Comparison of ENCODE assay signal across 8 mouse cellular contexts in genomic region chr4:137844656-137845055, GRCm38 (mm10). TPM values are rescaled to one million over a fixed set of nuclear protein-coding genes. Genes with fewer than 3 reads are reported as not detected.
DNase-seq lines count a peak whose midpoint lies in the region; ATAC-seq and TF ChIP-seq lines count a peak whose summit lies in the region.

No protein-coding gene starts in this region.

- no peaks in the 10 kb centered on the region for H3K36me3 ChIP-seq in kidney, embryonic 15.5 days
- H3K36me3 ChIP-seq in hindbrain, embryonic 16.5 days (ENCODE audit: control insufficient read depth, insufficient read depth, low read length), result no peaks in the 10 kb centered on the region
- H3K36me3 ChIP-seq in limb, embryonic 14.5 days (ENCODE audit: control insufficient read depth, insufficient read depth, low read length), result no peaks in the 10 kb centered on the region
- no peaks in the 10 kb centered on the region for H3K36me3 ChIP-seq in neural tube, embryonic 13.5 days

- 21% methylated on average over 11 of the region's 11 CpGs for WGBS in kidney, embryonic 15.5 days
- WGBS in hindbrain, embryonic 16.5 days, result 20% methylated on average over 11 of the region's 11 CpGs
- 17% methylated on average over 11 of the region's 11 CpGs for WGBS in limb, embryonic 14.5 days
- WGBS in neural tube, embryonic 13.5 days, result 20% methylated on average over 11 of the region's 11 CpGs

- no peak for TF ChIP-seq POLR2A in limb, embryonic 14.5 days (IDR thresholded peaks at IDR 0.05; ENCODE audit: borderline replicate concordance, extremely low read depth, insufficient read depth, insufficient read length)

- H3K4me3 ChIP-seq in kidney, embryonic 15.5 days (replicated peaks), result no peak overlapping the region
- H3K4me3 ChIP-seq in hindbrain, embryonic 16.5 days (ENCODE audit: low read length), result no peak overlapping the region
- H3K4me3 ChIP-seq in limb, embryonic 14.5 days (replicated peaks; ENCODE audit: low read length), result no peak overlapping the region
- no peak overlapping the region for H3K4me3 ChIP-seq in neural tube, embryonic 13.5 days

- H3K4me1 ChIP-seq in kidney, embryonic 15.5 days, result no peaks in the 10 kb centered on the region
- H3K4me1 ChIP-seq in hindbrain, embryonic 16.5 days (ENCODE audit: control insufficient read depth, insufficient read depth, low read depth, low read length), result no peaks in the 10 kb centered on the region
- no peaks in the 10 kb centered on the region for H3K4me1 ChIP-seq in limb, embryonic 14.5 days (ENCODE audit: control insufficient read depth, insufficient read depth, low read length)
- no peaks in the 10 kb centered on the region for H3K4me1 ChIP-seq in neural tube, embryonic 13.5 days (replicated peaks)

- no peaks in the 10 kb centered on the region for H3K9me3 ChIP-seq in kidney, embryonic 15.5 days (replicated peaks)
- H3K9me3 ChIP-seq in hindbrain, embryonic 16.5 days (ENCODE audit: control insufficient read depth, low read length), result no peaks in the 10 kb centered on the region
- no peaks in the 10 kb centered on the region for H3K9me3 ChIP-seq in limb, embryonic 14.5 days (ENCODE audit: control insufficient read depth, low read length)
- peaks cover 4% of the 10 kb centered on the region; the same call in 1 of the 2 replicates for H3K9me3 ChIP-seq in neural tube, embryonic 13.5 days

- no peak overlapping the region for H3K4me2 ChIP-seq in kidney, embryonic 15.5 days
- H3K4me2 ChIP-seq in hindbrain, embryonic 16.5 days (ENCODE audit: low read length), result no peak overlapping the region
- no peak overlapping the region for H3K4me2 ChIP-seq in limb, embryonic 14.5 days (replicated peaks; ENCODE audit: low read depth, low read length, severe bottlenecking)
- no peak overlapping the region for H3K4me2 ChIP-seq in neural tube, embryonic 13.5 days

- peak; percentile 54 to 76 for DNase-seq in kidney, adult 8-10 months
- peak; percentile 74 to 82 for DNase-seq in adrenal gland, adult 18-20 months (ENCODE audit: low spot score in 2 of 2)
- peak; percentile 77 for DNase-seq in embryo, embryonic 9.5 days (ENCODE audit: extremely low spot score)
- DNase-seq in limb, embryonic 14.5 days (ENCODE audit: low spot score), result peak; percentile 73
- peak; percentile 75 for DNase-seq in thymus, postnatal 14 days

- no peak overlapping the region for H3K9ac ChIP-seq in kidney, embryonic 15.5 days
- no peak overlapping the region for H3K9ac ChIP-seq in hindbrain, embryonic 16.5 days (ENCODE audit: low read depth, low read length)
- no peak overlapping the region for H3K9ac ChIP-seq in limb, embryonic 14.5 days (ENCODE audit: low read depth, low read length, severe bottlenecking)
- no peak overlapping the region for H3K9ac ChIP-seq in neural tube, embryonic 13.5 days

- no peak for ATAC-seq in kidney, embryonic 15.5 days (replicated peaks; ENCODE audit: low FRiP score)
- ATAC-seq in hindbrain, embryonic 16.5 days, result peak; percentile 82
- ATAC-seq in limb, embryonic 14.5 days (ENCODE audit: low FRiP score, low read depth), result no peak
- peak; percentile 53; the same call in 1 of the 2 replicates for ATAC-seq in neural tube, embryonic 13.5 days (ENCODE audit: low read depth)

- H3K27ac ChIP-seq in kidney, embryonic 15.5 days, result no peak overlapping the region
- no peak overlapping the region for H3K27ac ChIP-seq in hindbrain, embryonic 16.5 days (ENCODE audit: low read depth, low read length)
- H3K27ac ChIP-seq in limb, embryonic 14.5 days (replicated peaks; ENCODE audit: low read depth, low read length), result no peak overlapping the region
- no peak overlapping the region for H3K27ac ChIP-seq in neural tube, embryonic 13.5 days (replicated peaks)

- no peaks in the 10 kb centered on the region for H3K27me3 ChIP-seq in kidney, embryonic 15.5 days
- H3K27me3 ChIP-seq in hindbrain, embryonic 16.5 days (replicated peaks; ENCODE audit: control insufficient read depth, insufficient read depth, low read length), result no peaks in the 10 kb centered on the region
- H3K27me3 ChIP-seq in limb, embryonic 14.5 days (ENCODE audit: control insufficient read depth, insufficient read depth, low read length), result no peaks in the 10 kb centered on the region
- no peaks in the 10 kb centered on the region for H3K27me3 ChIP-seq in neural tube, embryonic 13.5 days

RNA-seq across cellular contexts. Expression of gene Ece1, which starts 17.4 kb away (rescaled TPM):
- polyA plus RNA-seq in kidney, embryonic 15.5 days (2015; fragmentation: Nextera tagmentation; extraction: Ambion mirVana), result 53.7 and 58.5 TPM in 2 replicates
- 100 to 1,000 TPM; 210 to 273 TPM for total RNA-seq in adrenal gland, adult 18-20 months (2021)
- 18.5 and 29.8 TPM in 2 replicates for polyA plus RNA-seq in hindbrain, embryonic 16.5 days (2015; fragmentation: Nextera tagmentation; extraction: Ambion mirVana)
- 28.9 and 42.4 TPM in 2 replicates for polyA plus RNA-seq in limb, embryonic 14.5 days (2012; rRNA removed)
- 44.3 and 45.7 TPM in 2 replicates for polyA plus RNA-seq in limb, embryonic 14.5 days (2014; fragmentation: Nextera tagmentation; extraction: Ambion mirVana)
- 27.5 and 32.6 TPM in 2 replicates for polyA plus RNA-seq in neural tube, embryonic 13.5 days (2015; fragmentation: Nextera tagmentation; extraction: Ambion mirVana)

RNA-seq across cellular contexts. Expression of gene Alpl, which starts 48.5 kb away (rescaled TPM):
- polyA plus RNA-seq in kidney, embryonic 15.5 days (2015; fragmentation: Nextera tagmentation; extraction: Ambion mirVana), result 12.9 and 25.3 TPM in 2 replicates
- total RNA-seq in adrenal gland, adult 18-20 months (2021), result 10 to 100 TPM in 1 of 2 experiments, 1 to 10 TPM in 1; 6.8 to 99.4 TPM
- 16.9 and 18.0 TPM in 2 replicates for polyA plus RNA-seq in hindbrain, embryonic 16.5 days (2015; fragmentation: Nextera tagmentation; extraction: Ambion mirVana)
- polyA plus RNA-seq in limb, embryonic 14.5 days (2012; rRNA removed), result 31.4 and 40.6 TPM in 2 replicates
- 26.3 and 28.0 TPM in 2 replicates for polyA plus RNA-seq in limb, embryonic 14.5 days (2014; fragmentation: Nextera tagmentation; extraction: Ambion mirVana)
- polyA plus RNA-seq in neural tube, embryonic 13.5 days (2015; fragmentation: Nextera tagmentation; extraction: Ambion mirVana), result 7.1 and 7.7 TPM in 2 replicates

Comparison
In these comparisons a context has a peak if more than half of its experiments do, and no peak if none do; other contexts are left out.
1. ATAC-seq: peak in hindbrain, embryonic 16.5 days (single experiment) and neural tube, embryonic 13.5 days (single experiment); none in kidney, embryonic 15.5 days (single experiment) and limb, embryonic 14.5 days (single experiment).
2. Peak in every context shown above with its lines, with median percentiles within 50 percentile points of each other: DNase-seq.